Mouse (Mus musculus) midbrain, embryonic 16.5 days (tissue): Measurements from ENCODE around the gene Olfr424. TPM values are rescaled to one million over a fixed set of nuclear protein-coding genes. Genes with fewer than 3 reads are reported as not detected.

ENCODE experiments used
- ATAC-seq: fragments of 200-750 bp; cut with Nextera tagmentation; 2 replicates; pipeline ENCODE4 v1.8.0; 2017; ENCODE audit warnings: moderate TSS enrichment
- H3K27ac ChIP-seq: fragments of 300-500 bp; sonication (generic); 2 replicates; pipeline ENCODE4 v1.5.1; 2014; ENCODE audit warnings: mild to moderate bottlenecking, low read length, mixed read lengths
- H3K27me3 ChIP-seq: fragments of 300-500 bp; sonication (generic); 2 replicates; pipeline ENCODE4 v1.6.1; 2014; ENCODE audit warnings: low read depth, low read length, mixed read lengths; ENCODE audit not compliant: control insufficient read depth, insufficient read depth
- H3K36me3 ChIP-seq: fragments of 300-500 bp; sonication (generic); 2 replicates; pipeline ENCODE4 v1.6.1; 2014; ENCODE audit warnings: mild to moderate bottlenecking, low read length, moderate library complexity, mixed read lengths; ENCODE audit not compliant: control insufficient read depth, insufficient read depth
- H3K4me1 ChIP-seq: fragments of 300-500 bp; sonication (generic); 2 replicates; pipeline ENCODE4 v1.6.1; 2014; ENCODE audit warnings: mild to moderate bottlenecking, low read length, mixed read lengths; ENCODE audit not compliant: control insufficient read depth, insufficient read depth
- H3K4me2 ChIP-seq: fragments of 300-500 bp; sonication (generic); 2 replicates; pipeline ENCODE4 v1.6.1; 2014; ENCODE audit warnings: mild to moderate bottlenecking, low read length, mixed read lengths
- H3K4me3 ChIP-seq: fragments of 300-500 bp; sonication (generic); 2 replicates; pipeline ENCODE4 v1.5.1; 2014; ENCODE audit warnings: low read depth, mild to moderate bottlenecking, low read length, moderate library complexity, mixed read lengths
- H3K9ac ChIP-seq: fragments of 300-500 bp; sonication (generic); 2 replicates; pipeline ENCODE4 v1.6.1; 2014; ENCODE audit warnings: low read depth, low read length, mixed read lengths
- H3K9me3 ChIP-seq: fragments of 300-500 bp; sonication (generic); replicated peaks from 2 replicates; pipeline ENCODE4 v1.6.1; 2014; ENCODE audit warnings: mild to moderate bottlenecking, low read length, mixed read lengths; ENCODE audit not compliant: control insufficient read depth, poor library complexity, severe bottlenecking
- WGBS: fragments of 180-500 bp; shearing (Covaris S2); extraction: QIAGEN DNeasy Blood & Tissue Kit; methylation state at CpG from one replicate; pipeline ENCODE4 v1.1.7; 2014; 5-methylcytosine and 5-hydroxymethylcytosine counted together
- polyA plus RNA-seq: library from polyadenylated mRNA; unstranded; fragments of >200 nt; fragmentation: Nextera tagmentation; extraction: Ambion mirVana; gene quantifications from 2 replicates; pipeline ENCODE4 v1.2.1, GENCODE M21; 2015

Gene Olfr424
- polyA plus RNA-seq, 1 experiment from 2014 or later = not detected

- no peaks in the 10 kb centered on the region for H3K4me1 ChIP-seq
- H3K4me3 ChIP-seq = no peak within 1 kb of the TSS
- no peak within 1 kb of the TSS for H3K9ac ChIP-seq
- no peak within 1 kb of the TSS for H3K4me2 ChIP-seq
- H3K27ac ChIP-seq = no peak within 1 kb of the TSS
- H3K9me3 ChIP-seq = no peaks in the 10 kb centered on the region
- WGBS = 84% methylated on average over 1 of the region's 1 CpGs
- H3K27me3 ChIP-seq = no peaks in the 10 kb centered on the region
- H3K36me3 ChIP-seq = no peaks in the 10 kb centered on the region
- no peak for ATAC-seq
Observed at GRCm38 (mm10) chr1:174155333-174155732, 24.0 kb downstream of the Olfr424 start, which contains the start of gene Olfr420. Gene Olfr420 (plus strand): TSS chr1:174155633.

- 90% methylated on average over 3 of the region's 3 CpGs for WGBS
- ATAC-seq = no peak
- H3K4me1 ChIP-seq = no peaks in the 10 kb centered on the region
- no peak overlapping the region for H3K4me3 ChIP-seq
- no peaks in the 10 kb centered on the region for H3K9me3 ChIP-seq
- H3K27me3 ChIP-seq = no peaks in the 10 kb centered on the region
- H3K9ac ChIP-seq = no peak overlapping the region
- no peaks in the 10 kb centered on the region for H3K36me3 ChIP-seq
- H3K27ac ChIP-seq = no peak overlapping the region
- no peak overlapping the region for H3K4me2 ChIP-seq
Observed at GRCm38 (mm10) chr1:174157622-174158021, 26.3 kb downstream of the Olfr424 start.

- Histone ChIP-seq H3K9ac (no peak overlapping the region), H3K27ac (no peak overlapping the region), H3K9me3 (no peaks in the 10 kb centered on the region), H3K4me2 (no peak overlapping the region), H3K4me1 (no peaks in the 10 kb centered on the region), H3K27me3 (no peaks in the 10 kb centered on the region), H3K4me3 (no peak overlapping the region), H3K36me3 (no peaks in the 10 kb centered on the region)
- ATAC-seq = no peak
- WGBS = 90% methylated on average over 1 of the region's 1 CpGs
Observed at GRCm38 (mm10) chr1:174158512-174158911, 27.2 kb downstream of the Olfr424 start.

- no peak overlapping the region for H3K27ac ChIP-seq
- no peak overlapping the region for H3K4me2 ChIP-seq
- no peaks in the 10 kb centered on the region for H3K36me3 ChIP-seq
- no peak for ATAC-seq
- no peak overlapping the region for H3K4me3 ChIP-seq
- no peak overlapping the region for H3K9ac ChIP-seq
- H3K27me3 ChIP-seq = no peaks in the 10 kb centered on the region
- 95% methylated on average over 10 of the region's 10 CpGs for WGBS
- no peaks in the 10 kb centered on the region for H3K4me1 ChIP-seq
- no peaks in the 10 kb centered on the region for H3K9me3 ChIP-seq
Observed at GRCm38 (mm10) chr1:174159095-174159494, 27.8 kb downstream of the Olfr424 start.

- Histone ChIP-seq H3K9me3 (no peaks in the 10 kb centered on the region), H3K4me1 (no peaks in the 10 kb centered on the region), H3K9ac (no peak overlapping the region), H3K27me3 (no peaks in the 10 kb centered on the region), H3K36me3 (no peaks in the 10 kb centered on the region), H3K27ac (no peak overlapping the region), H3K4me2 (no peak overlapping the region), H3K4me3 (no peak overlapping the region)
- ATAC-seq = no peak
Observed at GRCm38 (mm10) chr1:174169024-174169423, 37.7 kb downstream of the Olfr424 start.

- Histone ChIP-seq H3K4me3 (no peak overlapping the region), H3K9ac (no peak overlapping the region), H3K9me3 (no peaks in the 10 kb centered on the region), H3K27ac (no peak overlapping the region), H3K27me3 (no peaks in the 10 kb centered on the region), H3K4me2 (no peak overlapping the region), H3K4me1 (no peaks in the 10 kb centered on the region), H3K36me3 (no peaks in the 10 kb centered on the region)
- 87% methylated on average over 5 of the region's 5 CpGs for WGBS
- ATAC-seq = no peak
Observed at GRCm38 (mm10) chr1:174170706-174171501, 39.6 kb downstream of the Olfr424 start.

- H3K4me2 ChIP-seq = no peak overlapping the region
- no peaks in the 10 kb centered on the region for H3K36me3 ChIP-seq
- H3K27ac ChIP-seq = no peak overlapping the region
- no peak overlapping the region for H3K4me3 ChIP-seq
- no peaks in the 10 kb centered on the region for H3K9me3 ChIP-seq
- no peak overlapping the region for H3K9ac ChIP-seq
- no peak for ATAC-seq
- H3K4me1 ChIP-seq = no peaks in the 10 kb centered on the region
- H3K27me3 ChIP-seq = no peaks in the 10 kb centered on the region
- WGBS = 38% methylated on average over 2 of the region's 2 CpGs
Observed at GRCm38 (mm10) chr1:174171537-174171936, 40.2 kb downstream of the Olfr424 start.

GRCm38 (mm10) chr1:174172605-174173004 lies 41.3 kb downstream of the Olfr424 start, which contains the start of gene Spta1:
Gene Spta1 (plus strand): TSS chr1:174172776.
- Histone ChIP-seq H3K4me1 (no peaks in the 10 kb centered on the region), H3K27me3 (no peaks in the 10 kb centered on the region), H3K36me3 (no peaks in the 10 kb centered on the region), H3K27ac (no peak within 1 kb of the TSS), H3K4me2 (no peak within 1 kb of the TSS), H3K9ac (no peak within 1 kb of the TSS), H3K9me3 (no peaks in the 10 kb centered on the region), H3K4me3 (no peak within 1 kb of the TSS)
- 18% methylated on average over 3 of the region's 3 CpGs for WGBS
- no peak for ATAC-seq
